Mouse (Mus musculus): Measurements from ENCODE around the gene Lrig2.

DNA sequence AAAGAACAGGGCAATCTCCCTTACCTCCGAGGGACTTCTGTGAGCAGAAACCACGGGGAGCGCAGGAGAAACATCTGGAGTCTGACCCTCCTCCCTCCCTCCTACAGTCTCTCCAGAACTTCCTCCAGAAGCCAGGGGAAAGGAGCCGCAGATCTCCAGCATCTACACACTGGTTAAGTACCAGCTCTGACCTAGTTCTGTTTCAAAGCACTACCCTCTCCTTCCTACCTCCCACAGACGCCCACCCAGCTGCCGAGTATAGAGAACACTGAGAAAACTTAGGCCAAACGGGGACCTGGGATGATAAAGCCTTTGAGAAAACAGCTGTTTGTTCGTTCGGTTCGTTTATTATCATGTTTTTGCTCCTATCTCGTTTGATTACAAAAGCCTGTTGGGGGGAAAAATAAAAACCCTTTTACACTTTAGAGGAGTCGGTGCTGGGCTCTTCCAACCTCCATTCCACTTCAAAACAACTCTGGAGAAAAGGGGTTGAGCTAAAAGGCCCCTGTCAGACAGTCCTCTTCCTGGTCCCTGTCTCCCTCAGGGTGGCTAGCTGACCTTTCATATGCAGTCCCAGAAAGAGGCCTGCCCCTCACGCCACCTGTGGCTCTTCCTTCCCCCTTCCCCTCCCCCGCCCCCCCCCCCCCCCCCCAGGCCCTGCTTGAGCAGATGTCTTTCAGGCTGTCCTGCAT, 80.4 kb downstream of the Lrig2 start:
- TF ChIP-seq CTCF (IDR thresholded peaks at IDR 0.05; ENCODE audit: extremely low read depth, insufficient read depth, low read length) (no peak), POLR2A (IDR thresholded peaks at IDR 0.05; ENCODE audit: extremely low read depth, insufficient read depth, low read length) (no peak)

All from cortical plate, adult 2 months (tissue).